Mouse (Mus musculus): ENCODE results near the gene Spon1.

GRCm38 (mm10) chr7:113918916-113919315 is 153.1 kb downstream of the Spon1 start:
- TF ChIP-seq ETS1 (conservative IDR thresholded peaks at IDR 0.05; ENCODE audit: low read depth, low read length) = no peak
- no peak for TF ChIP-seq GABPA (IDR thresholded peaks at IDR 0.05; ENCODE audit: insufficient replicate concordance, low read depth, low read length)
- TF ChIP-seq HCFC1 (IDR thresholded peaks at IDR 0.05; ENCODE audit: low read depth, low read length) = no peak
- TF ChIP-seq POLR2AphosphoS2 (IDR thresholded peaks at IDR 0.05; ENCODE audit: low read depth, low read length) = no peak
- TF ChIP-seq CTCF (conservative IDR thresholded peaks at IDR 0.05 in 1 of 2, IDR thresholded peaks at IDR 0.05 in 1 of 2; ENCODE audit: low read depth in 2 of 2, low read length in 2 of 2) = no peak
